Mouse (Mus musculus) small intestine, adult 2 months (tissue): ENCODE measurements around the gene Plekho1.

Experiments used
- CTCF ChIP-seq: fragments of 200-500 bp; IDR thresholded peaks from 2 replicates; pipeline ENCODE4 v1.5.1; 2012; ENCODE audit warnings: low read depth, mild to moderate bottlenecking, control low read depth, inconsistent platforms, low read length, moderate library complexity, mixed read lengths; ENCODE audit not compliant: insufficient replicate concordance, insufficient read length; ENCODE audit errors: extremely low read depth
- POLR2A ChIP-seq: fragments of 200-500 bp; IDR thresholded peaks from 2 replicates; pipeline ENCODE4 v1.6.1; 2012; ENCODE audit warnings: low read depth, mild to moderate bottlenecking, control low read depth, inconsistent platforms, low read length, moderate library complexity

- TF ChIP-seq CTCF = no peak
- TF ChIP-seq POLR2A = no peak
These were observed 13.7 kb downstream of the Plekho1 start for GRCm38 (mm10) chr3:95982129-95982528.
